ENCODE assay signal across 8 mouse cellular contexts in the genomic region with DNA sequence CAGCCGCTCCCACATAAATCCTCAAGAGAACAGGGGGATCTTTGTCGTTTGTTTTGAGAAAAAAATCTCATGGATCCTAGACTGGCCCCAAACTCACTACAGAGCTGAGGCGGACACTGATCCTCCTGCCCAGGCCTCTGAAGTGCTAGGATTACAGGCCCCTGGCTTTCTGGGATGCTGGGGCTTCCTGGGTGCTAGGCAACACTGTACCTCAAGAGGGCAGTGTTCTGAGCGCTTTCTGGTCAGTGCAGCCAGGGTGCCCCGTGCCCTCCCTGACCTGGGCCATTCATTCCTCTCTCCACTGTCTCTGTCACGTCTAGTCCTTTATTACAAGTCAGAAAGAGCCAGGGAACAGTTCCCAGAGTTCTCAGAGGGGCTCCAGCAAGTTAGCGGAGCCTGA. TPM values are rescaled to one million over a fixed set of nuclear protein-coding genes. Genes with fewer than 3 reads are reported as not detected.
DNase-seq lines count a peak whose midpoint lies in the region.

No protein-coding gene starts in this region.

- DNase-seq in gastrocnemius, postnatal 10 days: peak; percentile 59
- no peak for DNase-seq in gastrocnemius, postnatal 25 days
- peak; percentile 52 for DNase-seq in 416B (ENCODE audit: low read depth)
- peak; percentile 58 for DNase-seq in cerebellum, adult 9-10 months
- DNase-seq in induced T-regulatory cell, adult 2 months (ENCODE audit: low read depth): peak; percentile 73
- peak; percentile 59 for DNase-seq in lung, postnatal 36 days
- peak; percentile 51 for DNase-seq in thymus, postnatal 14 days
- no peak for DNase-seq in urinary bladder, postnatal 25 days (ENCODE audit: low spot score)

RNA-seq across cellular contexts. Expression of a gene that starts 9.6 kb away (rescaled TPM):
- 10 to 100 TPM in 1 of 2 experiments, 1 to 10 TPM in 1; 9.8 to 16.1 TPM for total RNA-seq in gastrocnemius, postnatal 10 days (2021)
- total RNA-seq in gastrocnemius, postnatal 25 days (2021): 1 to 10 TPM; 8.1 to 9.8 TPM

RNA-seq across cellular contexts. Expression of a gene that starts 25.9 kb away (rescaled TPM):
- total RNA-seq in gastrocnemius, postnatal 10 days (2021): 10 to 100 TPM; 49.7 to 52.2 TPM
- total RNA-seq in gastrocnemius, postnatal 25 days (2021): 10 to 100 TPM; 36.2 to 38.1 TPM

Comparison
In these comparisons a context has a peak if more than half of its experiments do, and no peak if none do; other contexts are left out.
1. DNase-seq: peak in gastrocnemius, postnatal 10 days (single experiment), 416B (single experiment), cerebellum, adult 9-10 months (single experiment), induced T-regulatory cell, adult 2 months (single experiment), lung, postnatal 36 days (single experiment) and thymus, postnatal 14 days (single experiment); none in gastrocnemius, postnatal 25 days (single experiment) and urinary bladder, postnatal 25 days (single experiment).